Mouse (Mus musculus) heart, postnatal 4 days (tissue): ENCODE results near the gene Wtip. TPM values are rescaled to one million over a fixed set of nuclear protein-coding genes. Genes with fewer than 3 reads are reported as not detected.
"Not testable (repeated sequence)": the region's sequence is repeated elsewhere in the genome, so short reads cannot be mapped to it uniquely, and the experiment has no call there.

Source experiments
- DNase-seq: peaks from one replicate; pipeline ENCODE4 v3.0.0; 2021
- total RNA-seq, 2 experiments: library from RNA; stranded (reverse); gene quantifications; 2 replicates each; pipeline ENCODE4 v1.2.3; 2021

Wtip gene
- 10 to 100 TPM; 32.0 to 34.8 TPM for total RNA-seq

DNA sequence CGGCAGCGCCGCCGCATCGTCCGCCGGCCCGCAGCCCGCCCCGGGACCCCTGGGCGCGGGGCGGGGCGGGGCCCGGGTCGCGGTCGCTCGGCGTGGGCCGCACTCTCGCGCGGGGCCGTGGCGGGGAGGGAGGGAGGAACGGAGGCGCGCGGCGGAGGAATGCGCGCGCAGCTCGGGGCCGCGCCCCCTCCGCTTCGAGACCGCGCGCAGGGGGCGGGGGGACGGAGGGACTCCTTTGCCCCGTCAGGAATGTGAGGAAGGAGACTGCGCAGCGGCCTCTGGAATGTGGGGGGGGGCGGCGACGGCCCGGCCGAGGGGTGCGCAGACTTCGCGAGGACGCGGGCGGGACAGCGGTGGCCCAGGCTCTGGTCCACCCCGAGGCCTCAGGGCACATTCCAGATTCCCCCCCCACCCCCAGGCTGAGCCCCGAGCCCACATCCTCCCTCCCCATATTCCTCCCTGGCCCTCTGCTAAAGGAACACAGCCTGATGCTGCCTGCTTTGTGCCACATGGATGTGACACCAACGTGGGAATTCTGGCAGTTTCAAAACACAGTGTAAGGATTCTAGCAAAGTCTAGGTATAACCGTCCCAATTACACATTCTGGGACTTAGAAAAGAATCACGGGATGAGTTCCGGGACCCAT is at the start of gene Wtip:
Wtip (minus strand) TSS at position 152 of the 646 bp plus-strand sequence.
- DNase-seq = peak; percentile 91

DNA sequence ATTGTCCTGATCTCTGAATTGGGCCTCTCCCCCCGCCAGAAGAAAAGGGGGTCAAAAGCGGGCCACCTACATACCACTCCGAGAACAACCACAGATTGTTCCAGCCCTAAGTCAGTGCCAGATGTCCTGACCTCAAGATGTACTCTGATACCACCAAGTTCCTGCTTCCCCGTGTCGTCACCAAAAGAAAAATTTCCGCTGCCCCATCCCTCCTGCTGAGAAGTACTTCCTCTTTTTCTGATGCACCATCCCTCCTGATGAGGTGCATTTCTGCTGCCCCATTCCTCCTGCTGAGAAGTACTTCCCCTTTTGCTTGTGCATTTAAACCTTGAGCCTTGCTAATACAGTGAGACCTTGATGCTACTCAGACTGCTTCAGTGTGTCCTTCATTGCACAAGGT is 43.2 kb upstream of the Wtip start:
- not testable (repeated sequence) for DNase-seq

DNA sequence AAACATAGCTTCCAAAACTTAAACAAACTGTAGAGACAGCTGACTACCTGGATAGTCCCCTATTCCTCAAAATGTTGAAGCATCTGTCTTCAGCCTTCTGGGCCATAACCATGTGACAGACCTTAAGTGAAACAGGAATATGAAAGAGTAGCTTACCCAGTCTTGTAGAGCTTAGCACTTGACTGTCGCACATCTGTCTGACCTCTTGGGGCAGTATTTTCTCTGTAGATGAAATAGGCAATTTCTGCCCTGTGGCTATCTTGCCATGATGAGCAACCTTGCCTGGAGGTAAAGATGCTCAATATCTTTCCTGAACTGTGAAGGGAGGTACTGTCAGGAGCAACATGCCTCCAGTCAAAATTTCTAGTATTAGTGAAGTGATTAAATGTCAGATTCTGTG is 39.2 kb upstream of the Wtip start:
- DNase-seq = no peak

DNA sequence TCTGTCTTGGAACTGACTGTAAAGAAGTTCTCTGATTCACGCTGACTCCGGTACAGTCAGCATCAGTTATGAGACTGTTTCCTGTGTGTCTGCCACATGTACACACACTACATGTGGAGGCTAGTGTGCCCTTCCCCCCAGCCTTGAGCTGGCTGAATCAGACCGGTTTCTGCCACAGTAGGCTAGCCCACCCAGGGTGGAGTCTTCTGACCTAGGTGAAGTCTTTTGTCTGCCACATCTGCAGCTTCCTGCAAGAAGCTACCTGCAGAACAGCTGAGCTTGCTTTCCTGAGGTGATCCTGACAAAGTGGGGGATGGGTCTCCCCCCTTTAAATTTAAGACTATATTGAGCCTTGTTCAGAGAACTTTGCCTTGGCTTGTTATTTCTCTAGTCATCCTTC is 36.4 kb upstream of the Wtip start, which contains the start of gene Uba2:
Uba2 (minus strand) TSS at position 146 of the 400 bp plus-strand sequence.
- no peak for DNase-seq

DNA sequence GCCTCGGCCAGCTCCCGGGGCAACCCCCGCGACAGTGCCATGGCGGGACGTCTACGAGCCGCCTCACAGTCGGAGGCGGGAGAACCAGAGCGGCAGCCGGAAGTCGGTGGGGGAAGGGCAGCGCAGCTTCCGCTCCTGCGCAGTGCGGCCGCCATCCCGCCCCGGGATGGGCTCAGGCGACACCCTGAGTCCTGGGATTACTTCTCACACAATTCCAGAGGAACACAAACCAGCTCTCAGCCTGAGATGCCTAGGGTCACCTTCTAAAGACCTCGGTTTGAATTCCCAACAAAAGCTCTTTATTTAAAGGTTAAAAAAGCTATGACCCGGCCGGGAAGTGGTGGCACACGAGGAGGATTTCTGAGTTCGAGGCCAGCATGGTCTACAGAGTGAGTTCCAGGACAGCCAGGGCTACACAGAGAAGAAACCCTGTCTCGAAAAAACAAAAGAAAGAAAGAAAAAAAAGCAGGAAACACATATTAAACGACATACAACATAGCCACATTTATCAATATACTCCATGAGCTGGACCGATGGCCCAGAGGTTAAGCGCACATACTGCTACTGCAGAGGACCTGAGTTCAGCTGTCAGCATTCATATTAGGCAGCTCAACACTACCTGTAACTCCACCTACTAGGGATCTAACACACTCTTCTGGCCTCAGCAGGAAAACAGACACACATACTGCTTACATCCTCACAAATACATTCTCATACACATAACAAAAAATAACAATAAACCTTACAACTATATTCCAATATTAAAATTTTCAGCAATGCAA is 35.6 kb upstream of the Wtip start:
- peak; percentile 96 for DNase-seq

DNA sequence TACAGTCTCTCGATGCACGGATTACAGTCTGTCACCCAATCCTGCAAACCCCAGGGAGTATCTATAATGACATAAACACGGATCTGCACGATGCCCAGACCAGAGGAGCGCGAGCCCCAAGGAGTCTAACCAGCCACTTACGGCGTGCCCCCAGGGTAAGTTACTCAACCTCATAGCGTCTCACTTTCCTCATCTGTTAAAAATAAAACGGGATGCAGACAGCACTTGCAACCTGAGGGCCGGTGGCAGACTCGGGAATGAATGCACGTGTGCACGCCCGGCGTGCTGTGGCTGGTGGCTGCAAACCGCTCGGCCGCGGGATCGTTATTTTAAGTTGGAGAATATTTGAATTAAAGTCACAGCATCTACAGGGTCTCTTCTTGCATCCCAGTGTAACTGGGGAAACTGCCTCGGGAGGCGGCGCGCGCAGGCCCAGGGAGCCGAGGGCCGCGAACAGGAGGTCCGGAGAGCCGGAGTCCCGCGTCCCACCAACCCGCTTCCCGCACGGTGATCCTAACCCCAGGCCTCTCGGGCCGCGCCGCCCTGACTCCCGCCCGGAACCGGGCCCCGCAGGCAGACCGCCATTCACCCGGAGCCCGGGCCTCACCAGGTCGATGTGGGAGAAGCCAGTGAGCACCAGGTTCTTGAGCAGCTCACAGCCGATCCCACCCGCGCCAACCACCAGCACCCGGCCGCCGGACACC is 34.9 kb upstream of the Wtip start:
- no peak for DNase-seq

DNA sequence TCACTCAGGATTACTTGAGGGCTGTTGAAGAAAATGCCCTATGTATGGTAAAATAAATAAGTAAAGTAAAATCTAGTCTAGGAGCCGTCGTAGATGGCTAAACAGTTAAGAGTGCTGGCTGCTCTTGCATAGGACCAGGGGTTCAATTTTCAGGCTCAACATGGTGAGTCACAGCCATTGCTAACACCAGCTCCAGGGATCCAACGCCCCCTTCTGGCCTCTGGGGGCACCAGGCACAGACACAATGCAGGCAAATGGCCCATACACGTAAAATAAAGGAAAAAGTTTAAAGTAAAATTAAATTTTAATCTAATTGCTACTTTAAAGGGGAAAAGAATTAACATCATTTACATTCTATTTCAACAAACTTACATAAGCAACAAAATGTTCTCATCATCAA is 33.8 kb upstream of the Wtip start:
- peak; percentile 41 for DNase-seq

DNA sequence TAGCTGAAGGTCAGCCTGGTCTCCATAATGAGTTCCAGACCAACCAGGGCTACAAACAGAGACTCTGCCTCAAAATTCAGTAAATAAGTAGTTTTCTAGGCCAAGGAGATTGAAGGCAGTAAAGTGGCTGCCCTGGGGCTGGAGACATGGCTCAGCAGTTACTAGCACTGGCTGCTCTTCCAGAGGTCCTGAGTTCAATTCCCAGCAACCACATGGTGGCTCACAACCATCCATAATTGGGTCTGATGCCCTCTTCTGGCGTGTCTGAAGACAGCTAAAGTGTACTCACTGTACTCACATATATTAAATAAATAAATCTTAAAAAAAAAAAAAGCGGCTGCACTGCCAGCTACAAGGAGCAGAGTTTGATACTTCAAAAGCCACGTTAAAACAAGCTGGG is 32.9 kb upstream of the Wtip start:
- DNase-seq = no peak

DNA sequence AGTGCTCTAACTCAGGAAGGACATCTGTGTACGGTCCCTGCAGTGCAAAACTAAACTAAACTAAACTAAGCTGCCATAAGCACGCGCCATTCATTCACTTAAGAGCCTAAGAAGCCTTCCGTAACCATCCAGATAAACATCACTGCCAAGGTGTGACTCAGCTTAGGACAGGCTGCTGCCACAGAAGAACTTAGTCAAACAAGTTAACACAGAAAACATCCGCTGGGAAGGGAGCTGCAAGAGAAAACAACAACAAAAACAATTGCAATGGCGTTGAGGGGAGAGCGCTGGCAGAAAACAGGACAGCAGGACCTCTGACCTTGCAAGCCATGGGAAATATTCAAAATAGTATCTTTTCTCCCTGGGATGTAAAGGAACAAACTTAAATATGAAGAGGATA is 31.6 kb upstream of the Wtip start:
- no peak for DNase-seq

DNA sequence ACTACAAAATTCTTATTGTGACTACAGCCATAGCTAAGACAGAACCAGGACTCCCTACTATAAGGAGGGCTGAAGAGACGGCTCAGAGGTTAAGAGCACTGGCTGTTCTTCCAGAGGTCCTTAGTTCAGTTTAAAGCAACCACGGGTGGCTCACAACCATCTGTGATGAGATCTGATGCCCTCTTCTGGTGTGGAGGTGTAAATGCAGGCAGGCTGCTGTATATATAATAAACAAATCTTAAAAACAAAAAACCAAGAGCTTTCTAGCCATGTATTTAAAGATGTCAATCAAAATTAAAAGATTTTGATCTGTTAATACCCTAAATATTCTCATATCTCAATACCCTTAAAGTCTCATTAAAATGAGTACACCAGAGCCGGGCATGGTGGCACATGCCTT is 26.1 kb upstream of the Wtip start:
- no peak for DNase-seq

DNA sequence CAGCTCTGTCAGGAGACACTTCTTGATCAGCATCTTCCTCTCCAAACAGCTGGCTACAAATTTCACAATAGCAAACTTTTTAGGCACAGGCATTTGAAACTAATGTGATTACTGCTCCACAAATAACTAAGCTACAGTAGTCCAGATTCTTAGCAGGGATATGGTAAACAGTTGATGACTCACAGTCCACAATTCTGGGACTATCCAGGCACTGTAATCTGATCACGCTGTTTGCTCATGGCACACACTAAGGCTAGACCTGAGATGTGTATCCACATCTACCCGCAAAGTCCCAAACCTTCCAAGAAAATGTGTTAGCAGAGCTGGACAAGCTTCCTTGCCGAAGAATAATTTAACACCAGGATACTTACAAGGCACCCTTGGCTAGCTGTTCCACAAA is 24.9 kb upstream of the Wtip start:
- no peak for DNase-seq

DNA sequence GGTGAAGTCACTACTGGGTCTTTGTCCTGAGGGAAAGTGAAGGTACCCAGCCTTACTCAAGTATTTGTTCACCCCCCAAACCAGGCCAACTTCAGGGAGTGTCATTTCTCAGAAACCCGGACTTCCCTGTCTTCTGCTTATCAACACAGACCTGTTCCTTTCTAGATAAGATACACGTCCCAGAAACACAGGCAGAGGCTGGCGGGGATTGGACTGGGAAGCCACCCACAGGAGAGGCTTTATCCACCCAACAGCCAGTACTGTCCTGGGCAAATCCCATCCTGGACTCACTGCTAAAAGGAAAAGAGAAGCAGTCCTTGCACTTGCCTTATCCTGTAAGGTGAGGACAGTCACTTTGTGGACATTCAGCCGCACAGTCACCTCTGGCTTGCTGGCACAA is 14.1 kb upstream of the Wtip start:
- no peak for DNase-seq

DNA sequence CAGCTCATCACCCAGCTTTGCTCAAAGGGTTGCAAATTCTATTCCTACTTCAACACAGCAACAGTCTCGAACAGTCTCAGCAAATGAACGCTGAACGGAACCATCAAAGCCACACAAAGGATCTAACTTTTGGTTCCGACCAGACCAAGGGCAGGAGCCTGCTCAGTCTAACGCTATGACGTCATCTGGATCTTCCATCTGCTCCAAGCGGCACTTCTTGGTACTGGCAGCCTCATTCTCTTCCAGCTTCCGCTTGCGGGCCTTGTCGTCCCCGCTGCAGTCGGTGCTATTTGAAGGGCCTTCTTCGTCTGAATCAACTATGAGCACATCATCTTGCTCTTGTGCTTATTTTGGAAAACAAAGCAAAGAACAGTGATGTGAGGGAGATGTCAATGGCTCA is 8.1 kb upstream of the Wtip start:
- DNase-seq = no peak

DNA sequence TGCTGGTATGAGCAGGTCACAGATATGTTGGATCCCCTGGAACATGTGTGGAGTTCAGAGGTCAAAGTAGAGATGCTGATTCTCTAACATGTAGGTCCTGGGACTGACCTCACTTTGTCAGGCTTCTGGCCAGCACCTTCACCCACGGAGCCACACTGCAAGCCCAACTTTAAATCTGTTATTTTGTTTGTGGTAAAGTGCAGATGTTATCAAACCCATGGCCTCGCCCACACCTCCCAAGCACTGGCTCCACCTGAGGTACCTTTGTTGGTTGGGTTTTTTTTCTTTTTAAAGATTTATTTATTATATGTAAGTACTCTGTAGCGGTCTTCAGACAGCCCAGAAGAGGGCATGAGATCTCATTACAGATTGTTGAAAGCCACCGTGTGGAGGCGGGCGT is 6.4 kb upstream of the Wtip start:
- DNase-seq = no peak

DNA sequence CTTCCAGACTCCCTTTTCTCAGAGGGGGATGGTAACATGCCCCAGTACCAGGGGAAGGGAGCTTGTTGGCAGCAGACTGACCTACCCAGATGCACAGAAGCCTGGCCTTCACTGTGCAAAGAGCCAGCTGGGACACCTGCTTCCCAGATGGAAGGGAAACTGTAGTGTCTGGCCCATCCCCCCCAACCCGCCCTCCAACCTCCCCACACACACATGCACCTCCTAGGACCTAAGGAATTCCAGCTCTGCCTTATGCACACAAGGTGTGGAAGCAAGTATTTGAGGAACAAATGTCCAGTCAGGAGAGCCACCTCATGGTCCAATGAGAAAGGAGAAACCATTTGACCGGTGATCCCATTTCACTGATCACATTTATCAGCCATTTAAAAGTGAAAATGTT is 1.3 kb upstream of the Wtip start:
- DNase-seq = no peak

DNA sequence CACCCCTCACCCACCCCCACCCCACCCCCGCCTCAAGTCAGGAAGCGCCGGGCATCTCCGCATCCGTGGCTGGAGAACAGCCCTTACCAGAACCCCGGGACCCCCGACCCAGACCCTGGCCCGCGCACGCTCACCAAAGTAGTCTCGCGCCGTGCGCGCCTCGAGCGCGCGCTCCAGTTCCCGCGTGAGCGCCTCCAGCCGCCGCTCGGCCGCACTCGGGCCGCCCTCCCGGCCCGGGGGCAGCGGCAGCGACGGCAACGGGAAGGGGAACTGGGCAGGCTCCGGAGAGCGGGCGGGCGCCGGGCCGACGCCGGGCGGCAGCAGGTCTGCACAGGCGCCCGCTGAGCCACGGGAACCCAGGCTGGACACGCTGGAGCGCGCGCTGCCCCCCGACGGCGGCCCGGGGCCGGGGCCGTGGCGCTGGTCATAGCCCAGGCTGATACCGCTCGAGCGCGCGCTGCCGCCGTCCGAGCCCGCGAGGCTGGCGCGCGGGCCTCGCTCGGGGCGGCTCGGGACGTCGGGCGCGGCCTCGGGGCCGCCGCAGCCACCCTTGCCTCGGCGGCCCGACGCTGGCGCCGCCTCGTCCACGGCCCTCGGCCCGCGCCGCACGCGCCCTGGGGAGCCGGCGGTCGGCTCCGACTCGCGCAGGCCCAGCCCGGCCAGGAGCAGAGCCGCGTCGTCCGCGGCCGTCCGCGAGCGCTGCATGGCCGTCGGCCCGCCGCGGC is 551 bp downstream of the Wtip start:
- DNase-seq = peak; percentile 42

DNA sequence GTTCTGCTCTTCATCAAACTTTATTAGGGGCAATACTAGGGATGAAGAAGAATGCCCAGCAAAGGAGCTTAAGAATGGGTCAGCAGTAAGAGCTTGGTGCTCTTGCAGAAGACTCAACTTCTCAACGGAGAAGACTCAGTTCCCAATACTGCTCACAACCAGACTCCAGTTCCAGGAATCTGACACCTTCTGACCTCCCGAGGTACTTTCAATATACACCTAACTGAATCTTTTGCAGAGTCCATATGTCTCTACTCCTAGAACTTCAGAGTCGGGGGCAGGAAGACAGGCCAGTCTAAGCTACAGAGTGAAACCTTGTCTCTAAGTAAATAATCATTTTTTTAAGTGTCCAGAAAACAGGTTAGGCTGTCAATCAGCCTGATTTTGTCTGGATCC is 1.1 kb downstream of the Wtip start:
- no peak for DNase-seq

DNA sequence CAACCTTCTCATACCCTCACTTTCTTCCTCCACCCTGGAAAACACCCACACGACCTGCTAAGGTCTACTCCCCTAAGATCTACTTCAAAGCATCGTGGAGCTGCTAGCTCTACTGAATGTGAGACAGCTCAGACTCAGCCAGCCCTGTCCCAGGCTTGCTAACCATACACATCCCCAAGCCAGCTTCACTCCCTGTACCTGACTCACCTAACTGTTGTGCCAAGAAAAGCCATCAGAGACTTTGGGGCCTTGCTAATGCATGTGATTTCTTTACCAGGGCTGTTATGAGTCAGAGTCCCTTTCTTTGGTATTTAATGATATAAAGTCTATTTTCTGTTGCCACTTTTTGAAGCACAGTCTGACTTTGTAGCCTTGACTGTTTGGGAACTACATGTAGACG is 1.9 kb downstream of the Wtip start:
- no peak for DNase-seq

DNA sequence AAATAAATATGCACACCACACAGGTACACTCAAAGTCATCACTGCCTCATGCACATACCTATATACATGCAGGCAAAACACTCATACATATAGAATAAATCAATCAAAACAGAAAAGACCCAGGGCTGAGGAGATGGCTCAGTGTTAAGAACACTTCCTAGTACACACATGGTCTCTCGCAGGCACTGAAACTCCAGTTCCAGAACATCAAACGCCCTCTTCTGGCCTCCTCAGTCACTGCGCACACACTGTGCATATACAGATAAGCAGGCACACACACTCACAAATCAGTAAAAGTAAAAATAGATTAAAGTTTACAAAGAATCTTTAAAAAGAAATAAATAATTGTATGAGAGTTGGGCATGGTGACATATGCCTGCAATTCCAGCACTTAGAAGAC is 6.8 kb downstream of the Wtip start:
- no peak for DNase-seq

DNA sequence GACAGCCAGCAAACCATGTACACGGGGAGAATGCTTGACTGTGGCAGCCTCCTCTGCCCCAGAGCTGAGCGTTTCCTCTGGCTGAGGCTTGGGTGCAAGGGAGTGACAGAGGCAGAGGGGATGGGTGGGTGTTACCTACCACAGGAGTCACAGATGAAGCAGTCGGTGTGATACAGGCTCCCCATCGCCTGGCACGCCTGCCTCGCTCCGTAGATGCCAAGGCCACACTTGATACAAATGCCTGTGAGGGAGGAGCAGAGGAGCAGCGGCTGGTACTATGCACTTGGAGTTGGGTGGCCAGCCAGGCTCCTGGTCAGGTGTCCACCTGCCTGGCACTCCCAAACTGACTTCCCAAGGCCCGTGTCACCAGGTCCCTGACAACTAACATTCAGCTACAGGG is 7.7 kb downstream of the Wtip start:
- DNase-seq = no peak

DNA sequence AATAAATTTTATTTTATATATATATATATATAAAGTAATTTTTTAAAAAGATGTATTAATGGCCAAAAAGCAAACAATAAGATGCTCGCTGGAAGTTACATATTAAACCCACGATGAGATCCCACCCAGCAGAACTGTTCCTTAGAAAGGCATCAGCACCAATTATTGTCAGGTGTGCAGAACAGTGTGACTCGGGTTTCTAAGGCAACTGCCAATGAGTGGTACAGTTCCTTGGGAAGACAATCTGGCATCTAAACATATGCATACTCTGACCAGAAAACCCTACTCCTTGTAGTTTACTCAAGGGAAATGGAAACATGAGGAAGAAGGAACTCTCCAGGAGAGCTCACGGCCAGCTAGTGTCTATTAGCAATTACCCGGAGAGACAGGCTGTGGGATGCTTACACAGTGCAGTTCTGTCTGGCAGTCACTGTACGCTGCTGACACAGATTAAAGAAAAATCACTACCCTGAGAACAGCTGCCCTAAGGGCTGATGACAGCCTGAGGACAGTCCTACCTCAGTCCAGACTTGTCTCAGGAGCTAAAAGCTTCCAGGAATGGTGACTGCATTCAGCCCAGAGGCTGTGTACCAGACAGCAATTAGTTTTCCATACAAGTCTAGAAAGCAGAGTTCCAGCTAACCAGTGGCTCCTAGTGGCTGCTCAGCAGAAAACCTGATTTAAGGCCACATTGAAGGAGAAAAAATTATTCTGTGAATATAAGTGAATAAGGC is 9.9 kb downstream of the Wtip start:
- DNase-seq = no peak

DNA sequence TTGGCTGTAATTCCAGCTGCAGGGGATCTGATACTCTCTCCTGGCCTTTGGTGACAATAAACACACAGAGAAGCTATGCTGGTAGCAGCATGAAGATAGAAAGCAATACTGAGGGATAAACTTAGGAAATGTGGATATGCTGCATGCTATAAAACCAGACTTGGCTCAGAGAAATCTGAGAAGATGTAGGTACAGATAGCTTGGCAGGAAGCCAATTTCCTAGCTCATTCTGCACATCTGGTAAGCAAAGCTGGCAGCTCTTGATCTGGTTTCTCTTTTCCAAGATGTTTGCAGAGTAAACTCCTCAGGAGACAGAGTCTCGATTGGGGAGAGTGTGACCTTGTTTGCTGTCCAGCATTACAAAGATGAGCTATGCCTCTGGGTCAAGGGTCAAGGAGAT is 12.4 kb downstream of the Wtip start:
- DNase-seq = not testable (repeated sequence)
